Mouse (Mus musculus): Measurements from ENCODE around the gene Plpp7. TPM values are rescaled to one million over a fixed set of nuclear protein-coding genes. Genes with fewer than 3 reads are reported as not detected.
A peak's percentile ranks its signal among the peaks of the same experiment; 100 is the strongest.

The Plpp7 gene
- polyA plus RNA-seq, 1 experiment from 2014 or later, result 4.8 TPM

- no peak overlapping the region for H3K4me3 ChIP-seq
- H3K36me3 ChIP-seq (replicated peaks), result no peaks in the 10 kb centered on the region
- peaks cover 33% of the 10 kb centered on the region for H3K4me1 ChIP-seq
- WGBS, result 53% methylated on average over 8 of the region's 8 CpGs
- peak overlapping the region; percentile 65 for H3K27ac ChIP-seq
- peaks cover 40% of the 10 kb centered on the region for H3K27me3 ChIP-seq (ENCODE audit: poor library complexity, severe bottlenecking)
- no peaks in the 10 kb centered on the region for H3K9me3 ChIP-seq
- no peak for DNase-seq (ENCODE audit: extremely low spot score, low spot score)
Observed at GRCm38 (mm10) chr2:32078522-32078921, 16.8 kb upstream of the Plpp7 start.

- 94% methylated on average over 14 of the region's 14 CpGs for WGBS
- Histone ChIP-seq H3K27ac (0 out of 2 replicates have a peak overlapping the region, but pooled peaks have one; percentile 25), H3K36me3 (replicated peaks) (no peaks in the 10 kb centered on the region), H3K4me1 (peaks cover 40% of the 10 kb centered on the region), H3K27me3 (ENCODE audit: poor library complexity, severe bottlenecking) (peaks cover 47% of the 10 kb centered on the region), H3K4me3 (no peak overlapping the region), H3K9me3 (no peaks in the 10 kb centered on the region)
- no peak for DNase-seq (ENCODE audit: extremely low spot score, low spot score)
Observed at GRCm38 (mm10) chr2:32079191-32079725, 16.1 kb upstream of the Plpp7 start.

GRCm38 (mm10) chr2:32080681-32081080 is 14.6 kb upstream of the Plpp7 start:
- H3K36me3 ChIP-seq (replicated peaks), result no peaks in the 10 kb centered on the region
- WGBS, result 96% methylated on average over 3 of the region's 3 CpGs
- H3K4me1 ChIP-seq, result peaks cover 45% of the 10 kb centered on the region
- H3K4me3 ChIP-seq, result no peak overlapping the region
- peaks cover 61% of the 10 kb centered on the region for H3K27me3 ChIP-seq (ENCODE audit: poor library complexity, severe bottlenecking)
- no peaks in the 10 kb centered on the region for H3K9me3 ChIP-seq
- DNase-seq (ENCODE audit: extremely low spot score, low spot score), result no peak
- no peak overlapping the region for H3K27ac ChIP-seq

GRCm38 (mm10) chr2:32081296-32081929 is 13.9 kb upstream of the Plpp7 start:
- Histone ChIP-seq H3K27me3 (ENCODE audit: poor library complexity, severe bottlenecking) (peaks cover 68% of the 10 kb centered on the region), H3K36me3 (replicated peaks) (no peaks in the 10 kb centered on the region), H3K4me1 (peaks cover 45% of the 10 kb centered on the region), H3K9me3 (no peaks in the 10 kb centered on the region), H3K4me3 (peak overlapping the region; percentile 63; the same call in 1 of the 2 replicates), H3K27ac (no peak overlapping the region)
- 85% methylated on average over 14 of the region's 14 CpGs for WGBS
- DNase-seq (ENCODE audit: extremely low spot score, low spot score), result no peak

GRCm38 (mm10) chr2:32082229-32082628 is 13.1 kb upstream of the Plpp7 start:
- Histone ChIP-seq H3K36me3 (replicated peaks) (no peaks in the 10 kb centered on the region), H3K9me3 (no peaks in the 10 kb centered on the region), H3K27ac (no peak overlapping the region), H3K27me3 (ENCODE audit: poor library complexity, severe bottlenecking) (peaks cover 77% of the 10 kb centered on the region), H3K4me1 (peaks cover 45% of the 10 kb centered on the region), H3K4me3 (peak overlapping the region; percentile 63)
- DNase-seq (ENCODE audit: extremely low spot score, low spot score), result no peak
- 52% methylated on average over 2 of the region's 2 CpGs for WGBS

- peaks cover 46% of the 10 kb centered on the region for H3K4me1 ChIP-seq
- WGBS, result under 1% methylated on average over 91 of the region's 91 CpGs
- peak overlapping the region; percentile 79 for H3K27ac ChIP-seq
- DNase-seq (ENCODE audit: extremely low spot score, low spot score), result peak; percentile 41
- peaks cover 84% of the 10 kb centered on the region for H3K27me3 ChIP-seq (ENCODE audit: poor library complexity, severe bottlenecking)
- peak overlapping the region; percentile 63 for H3K4me3 ChIP-seq
- H3K9me3 ChIP-seq, result no peaks in the 10 kb centered on the region
- H3K36me3 ChIP-seq (replicated peaks), result no peaks in the 10 kb centered on the region
Observed at GRCm38 (mm10) chr2:32083159-32084011, 11.9 kb upstream of the Plpp7 start.

- peaks cover 44% of the 10 kb centered on the region for H3K4me1 ChIP-seq
- under 1% methylated on average over 67 of the region's 68 CpGs for WGBS
- peaks cover 91% of the 10 kb centered on the region for H3K27me3 ChIP-seq (ENCODE audit: poor library complexity, severe bottlenecking)
- no peaks in the 10 kb centered on the region for H3K36me3 ChIP-seq (replicated peaks)
- H3K4me3 ChIP-seq, result peak within 1 kb of the TSS; percentile 63
- DNase-seq (ENCODE audit: extremely low spot score, low spot score), result peak; percentile 48
- H3K27ac ChIP-seq, result peak within 1 kb of the TSS; percentile 79
- H3K9me3 ChIP-seq, result no peaks in the 10 kb centered on the region
Observed at GRCm38 (mm10) chr2:32084111-32084871, 11.0 kb upstream of the Plpp7 start, which contains the start of gene Fam78a. Gene Fam78a (minus strand): TSS chr2:32084857.

- H3K27me3 ChIP-seq (ENCODE audit: poor library complexity, severe bottlenecking), result peaks cover 96% of the 10 kb centered on the region
- no peak for DNase-seq (ENCODE audit: extremely low spot score, low spot score)
- H3K9me3 ChIP-seq, result no peaks in the 10 kb centered on the region
- no peaks in the 10 kb centered on the region for H3K36me3 ChIP-seq (replicated peaks)
- H3K27ac ChIP-seq, result peak overlapping the region; percentile 79; the same call in 1 of the 2 replicates
- H3K4me3 ChIP-seq, result peak overlapping the region; percentile 63
- WGBS, result 25% methylated on average over 2 of the region's 2 CpGs
- H3K4me1 ChIP-seq, result peaks cover 43% of the 10 kb centered on the region
Observed at GRCm38 (mm10) chr2:32084872-32085199, 10.5 kb upstream of the Plpp7 start.

- H3K27me3 ChIP-seq (ENCODE audit: poor library complexity, severe bottlenecking), result peaks cover 100% of the 10 kb centered on the region
Observed at GRCm38 (mm10) chr2:32085231-32085630, 10.1 kb upstream of the Plpp7 start.

GRCm38 (mm10) chr2:32087606-32088005 is 7.7 kb upstream of the Plpp7 start:
- H3K36me3 ChIP-seq (replicated peaks), result no peaks in the 10 kb centered on the region
- peaks cover 35% of the 10 kb centered on the region for H3K4me1 ChIP-seq
- no peak overlapping the region for H3K4me3 ChIP-seq
- H3K27me3 ChIP-seq (ENCODE audit: poor library complexity, severe bottlenecking), result peaks cover 82% of the 10 kb centered on the region
- 62% methylated on average over 4 of the region's 4 CpGs for WGBS
- H3K27ac ChIP-seq, result no peak overlapping the region
- H3K9me3 ChIP-seq, result no peaks in the 10 kb centered on the region
- no peak for DNase-seq (ENCODE audit: extremely low spot score, low spot score)

More at GRCm38 (mm10) chr2:32085231-32085630, 10.1 kb upstream of the Plpp7 start:
- no peaks in the 10 kb centered on the region for H3K9me3 ChIP-seq
- no peaks in the 10 kb centered on the region for H3K36me3 ChIP-seq (replicated peaks)
- no peak for DNase-seq (ENCODE audit: extremely low spot score, low spot score)
- 64% methylated on average over 2 of the region's 2 CpGs for WGBS
- no peak overlapping the region for H3K4me3 ChIP-seq
- H3K4me1 ChIP-seq, result peaks cover 40% of the 10 kb centered on the region
- no peak overlapping the region for H3K27ac ChIP-seq

- no peak for DNase-seq (ENCODE audit: extremely low spot score, low spot score)
- peaks cover 27% of the 10 kb centered on the region for H3K4me1 ChIP-seq
- H3K27ac ChIP-seq, result no peak overlapping the region
- 11% methylated on average over 35 of the region's 35 CpGs for whole genome bisulfite sequencing
- H3K36me3 ChIP-seq (replicated peaks), result no peaks in the 10 kb centered on the region
- no peaks in the 10 kb centered on the region for H3K9me3 ChIP-seq
- H3K27me3 ChIP-seq (ENCODE audit: poor library complexity, severe bottlenecking), result peaks cover 73% of the 10 kb centered on the region
- peak overlapping the region; percentile 37 for H3K4me3 ChIP-seq
Observed at GRCm38 (mm10) chr2:32088372-32088981, 6.9 kb upstream of the Plpp7 start.

GRCm38 (mm10) chr2:32089606-32090005 is 5.7 kb upstream of the Plpp7 start:
- Histone ChIP-seq H3K27me3 (ENCODE audit: poor library complexity, severe bottlenecking) (peaks cover 62% of the 10 kb centered on the region), H3K27ac (no peak overlapping the region), H3K4me1 (peaks cover 15% of the 10 kb centered on the region), H3K36me3 (replicated peaks) (no peaks in the 10 kb centered on the region), H3K4me3 (no peak overlapping the region), H3K9me3 (no peaks in the 10 kb centered on the region)
- WGBS, result 82% methylated on average over 3 of the region's 3 CpGs
- DNase-seq (ENCODE audit: extremely low spot score, low spot score), result no peak
